Comparison of ENCODE assay signal across 9 mouse cellular contexts in the genomic region with DNA sequence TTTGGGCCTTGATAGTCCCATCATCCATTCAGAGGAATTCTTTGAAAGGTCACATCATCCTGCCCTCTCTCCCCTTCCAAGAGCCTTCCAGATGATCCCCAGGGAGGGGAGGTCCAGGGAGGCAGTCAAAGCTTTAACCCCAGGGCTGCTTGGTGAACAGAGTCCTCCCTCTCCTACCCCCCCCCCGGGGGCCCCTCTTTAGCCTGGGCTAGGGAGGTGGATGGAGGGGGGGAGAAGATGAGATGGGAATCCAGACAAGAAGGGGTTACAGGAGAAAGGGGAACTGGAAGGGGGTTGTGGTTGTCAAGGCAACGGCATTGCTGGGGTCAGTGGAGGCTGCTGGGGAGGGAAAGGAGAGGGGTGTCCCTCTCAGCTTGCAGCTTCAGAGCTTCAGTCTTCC. TPM values are rescaled to one million over a fixed set of nuclear protein-coding genes. Genes with fewer than 3 reads are reported as not detected.
DNase-seq lines count a peak whose midpoint lies in the region; ATAC-seq lines count a peak whose summit lies in the region.
"Had no signal": no experiment of that assay in that cellular context is flagged by ENCODE, and none has a peak within 500 bp of the region (broad histone marks: within the 10 kb centered on the region; RNA-seq: fewer than 3 reads in every experiment).

No protein-coding gene starts in this region.

- peaks cover 51% of the 10 kb centered on the region for H3K4me1 ChIP-seq in kidney, embryonic 15.5 days
- peaks cover 36% of the 10 kb centered on the region for H3K4me1 ChIP-seq in forebrain, embryonic 13.5 days
- peaks cover 50% of the 10 kb centered on the region for H3K4me1 ChIP-seq in limb, embryonic 15.5 days

- no peaks in the 10 kb centered on the region for H3K36me3 ChIP-seq in kidney, embryonic 15.5 days
- no peaks in the 10 kb centered on the region for H3K36me3 ChIP-seq in forebrain, embryonic 13.5 days (ENCODE audit: poor library complexity, severe bottlenecking)
- no peaks in the 10 kb centered on the region for H3K36me3 ChIP-seq in limb, embryonic 15.5 days
- no peaks in the 10 kb centered on the region for H3K36me3 ChIP-seq in splenic B cell, adult 2 months (ENCODE audit: control insufficient read depth, insufficient read depth, low read length, poor library complexity, severe bottlenecking)

- no peak for DNase-seq in kidney, postnatal 25 days
- peak; percentile 50 for DNase-seq in splenic B cell, adult 2 months (ENCODE audit: low read depth, low spot score)
- DNase-seq in urinary bladder, postnatal 25 days (ENCODE audit: low spot score), result no peak
- DNase-seq in right cerebral cortex, postnatal 4 days, result no peak
- DNase-seq in gastrocnemius, adult 8-10 months (ENCODE audit: low spot score in 2 of 2), result no peak
- DNase-seq: cerebellum, postnatal 25 days had no signal

- H3K9me3 ChIP-seq in kidney, embryonic 15.5 days (replicated peaks), result no peaks in the 10 kb centered on the region
- H3K9me3 ChIP-seq in forebrain, embryonic 13.5 days (replicated peaks), result no peaks in the 10 kb centered on the region
- H3K9me3 ChIP-seq in limb, embryonic 15.5 days, result no peaks in the 10 kb centered on the region

- H3K4me2 ChIP-seq in kidney, embryonic 15.5 days, result peak overlapping the region; percentile 53
- H3K4me2 ChIP-seq in forebrain, embryonic 13.5 days, result peak overlapping the region; percentile 39
- H3K4me2 ChIP-seq in limb, embryonic 15.5 days, result peak overlapping the region; percentile 14; the same call in 1 of the 2 replicates

- H3K27me3 ChIP-seq in kidney, embryonic 15.5 days, result no peaks in the 10 kb centered on the region
- 0 out of 2 replicates have a peak, but pooled peaks cover 4% of the 10 kb centered on the region for H3K27me3 ChIP-seq in forebrain, embryonic 13.5 days
- no peaks in the 10 kb centered on the region for H3K27me3 ChIP-seq in limb, embryonic 15.5 days
- no peaks in the 10 kb centered on the region for H3K27me3 ChIP-seq in splenic B cell, adult 2 months (ENCODE audit: control insufficient read depth, insufficient read depth, low read length, poor library complexity, severe bottlenecking)

- 0% methylated on average over 2 of the region's 2 CpGs for WGBS in kidney, embryonic 15.5 days
- WGBS in forebrain, embryonic 13.5 days, result 3% methylated on average over 2 of the region's 2 CpGs
- 0% methylated on average over 2 of the region's 2 CpGs for WGBS in limb, embryonic 15.5 days

- H3K4me3 ChIP-seq in kidney, embryonic 15.5 days (replicated peaks), result peak overlapping the region; percentile 6; the same call in 1 of the 2 replicates
- no peak overlapping the region for H3K4me3 ChIP-seq in forebrain, embryonic 13.5 days
- H3K4me3 ChIP-seq in limb, embryonic 15.5 days, result no peak overlapping the region

- H3K9ac ChIP-seq in kidney, embryonic 15.5 days, result no peak overlapping the region
- peak overlapping the region; percentile 54 for H3K9ac ChIP-seq in forebrain, embryonic 13.5 days
- H3K9ac ChIP-seq in limb, embryonic 15.5 days, result no peak overlapping the region

- peak overlapping the region; percentile 69; the same call in 1 of the 2 replicates for H3K27ac ChIP-seq in kidney, embryonic 15.5 days
- H3K27ac ChIP-seq in forebrain, embryonic 13.5 days, result no peak overlapping the region
- peak overlapping the region; percentile 23; the same call in 1 of the 2 replicates for H3K27ac ChIP-seq in limb, embryonic 15.5 days

- peak; percentile 33; the same call in 1 of the 2 replicates for ATAC-seq in kidney, embryonic 15.5 days (replicated peaks; ENCODE audit: low FRiP score)
- no peak for ATAC-seq in forebrain, embryonic 13.5 days
- no peak for ATAC-seq in limb, embryonic 15.5 days (ENCODE audit: insufficient number of reproducible peaks, low FRiP score, low TSS enrichment, low read depth)

RNA-seq across cellular contexts. Expression of a gene that starts 8.6 kb away (rescaled TPM):
- 1,077 and 1,119 TPM in 2 replicates for polyA plus RNA-seq in kidney, embryonic 15.5 days (2015; fragmentation: Nextera tagmentation; extraction: Ambion mirVana)
- 793 and 845 TPM in 2 replicates for polyA plus RNA-seq in forebrain, embryonic 13.5 days (2015; fragmentation: Nextera tagmentation; extraction: Ambion mirVana)
- 786 and 956 TPM in 2 replicates for polyA plus RNA-seq in limb, embryonic 15.5 days (2015; fragmentation: Nextera tagmentation; extraction: Ambion mirVana)
- total RNA-seq in gastrocnemius, adult 8-10 months (2022), result 100 to 1,000 TPM; 259 to 320 (median 274) TPM

RNA-seq across cellular contexts. Expression of a gene that starts 17.5 kb away (rescaled TPM):
- 49.9 and 52.0 TPM in 2 replicates for polyA plus RNA-seq in kidney, embryonic 15.5 days (2015; fragmentation: Nextera tagmentation; extraction: Ambion mirVana)
- polyA plus RNA-seq in forebrain, embryonic 13.5 days (2015; fragmentation: Nextera tagmentation; extraction: Ambion mirVana), result 35.8 and 42.2 TPM in 2 replicates
- 42.2 and 48.6 TPM in 2 replicates for polyA plus RNA-seq in limb, embryonic 15.5 days (2015; fragmentation: Nextera tagmentation; extraction: Ambion mirVana)
- 10 to 100 TPM in 2 of 4 experiments, 1 to 10 TPM in 2; 6.2 to 13.0 (median 9.1) TPM for total RNA-seq in gastrocnemius, adult 8-10 months (2022)

RNA-seq across cellular contexts. Expression of a gene that starts 26.7 kb away (rescaled TPM):
- polyA plus RNA-seq in kidney, embryonic 15.5 days (2015; fragmentation: Nextera tagmentation; extraction: Ambion mirVana), result 27.9 and 30.6 TPM in 2 replicates
- 3.0 and 4.3 TPM in 2 replicates for polyA plus RNA-seq in forebrain, embryonic 13.5 days (2015; fragmentation: Nextera tagmentation; extraction: Ambion mirVana)
- polyA plus RNA-seq in limb, embryonic 15.5 days (2015; fragmentation: Nextera tagmentation; extraction: Ambion mirVana), result 38.9 and 40.8 TPM in 2 replicates
- 1 to 10 TPM; 2.1 to 3.8 (median 3.3) TPM for total RNA-seq in gastrocnemius, adult 8-10 months (2022)

RNA-seq across cellular contexts. Expression of a gene that starts 26.9 kb away (rescaled TPM):
- polyA plus RNA-seq in kidney, embryonic 15.5 days (2015; fragmentation: Nextera tagmentation; extraction: Ambion mirVana), result 55.5 and 56.8 TPM in 2 replicates
- 40.5 and 50.9 TPM in 2 replicates for polyA plus RNA-seq in forebrain, embryonic 13.5 days (2015; fragmentation: Nextera tagmentation; extraction: Ambion mirVana)
- polyA plus RNA-seq in limb, embryonic 15.5 days (2015; fragmentation: Nextera tagmentation; extraction: Ambion mirVana), result 75.0 TPM in 2 replicates
- 10 to 100 TPM; 15.2 to 17.8 (median 16.7) TPM for total RNA-seq in gastrocnemius, adult 8-10 months (2022)

RNA-seq across cellular contexts. Expression of a gene that starts 32.5 kb away (rescaled TPM):
- polyA plus RNA-seq in kidney, embryonic 15.5 days (2015; fragmentation: Nextera tagmentation; extraction: Ambion mirVana), result 118 and 140 TPM in 2 replicates
- 243 and 274 TPM in 2 replicates for polyA plus RNA-seq in forebrain, embryonic 13.5 days (2015; fragmentation: Nextera tagmentation; extraction: Ambion mirVana)
- polyA plus RNA-seq in limb, embryonic 15.5 days (2015; fragmentation: Nextera tagmentation; extraction: Ambion mirVana), result 83.2 and 91.4 TPM in 2 replicates
- total RNA-seq in gastrocnemius, adult 8-10 months (2022), result 10 to 100 TPM; 49.9 to 70.6 (median 61.3) TPM
